Mouse (Mus musculus) regulatory T cell (primary cell): Measurements from ENCODE around the gene Ggt1.
"Not testable (repeated sequence)": the region's sequence is repeated elsewhere in the genome, so short reads cannot be mapped to it uniquely, and the experiment has no call there.

Source experiments
- in situ Hi-C: fragments of 300-600 bp; cut with MboI, MseI; formaldehyde crosslinking; loops from one replicate; pipeline ENCODE4 v1.15.1; 2025; ENCODE audit warnings: high pct_unique_total_duplicates

The Ggt1 gene

GRCm38 (mm10) chr10:75549886-75550285 lies 11.5 kb upstream of the Ggt1 start:
- in situ Hi-C loops = no loop called here

GRCm38 (mm10) chr10:75551175-75551574 lies 10.2 kb upstream of the Ggt1 start:
- in situ Hi-C loops = no loop called here

- in situ Hi-C loops = no loop called here
Measured at GRCm38 (mm10) chr10:75552106-75552505, 9.3 kb upstream of the Ggt1 start.

GRCm38 (mm10) chr10:75552701-75553450 lies 8.5 kb upstream of the Ggt1 start:
- in situ Hi-C loops = no loop called here

GRCm38 (mm10) chr10:75554090-75554489 lies 7.3 kb upstream of the Ggt1 start:
- in situ Hi-C loops = no loop called here

GRCm38 (mm10) chr10:75555557-75555956 lies 5.8 kb upstream of the Ggt1 start:
- in situ Hi-C loops = no loop called here

GRCm38 (mm10) chr10:75556026-75556425 lies 5.4 kb upstream of the Ggt1 start:
- in situ Hi-C loops = no loop called here

GRCm38 (mm10) chr10:75558515-75558914 lies 2.9 kb upstream of the Ggt1 start:
- in situ Hi-C loops = no loop called here

GRCm38 (mm10) chr10:75559041-75559675 lies 2.2 kb upstream of the Ggt1 start:
- in situ Hi-C loops = no loop called here

GRCm38 (mm10) chr10:75559676-75560548 lies 1.5 kb upstream of the Ggt1 start, which contains the start of gene Lrrc75b:
Lrrc75b (minus strand) TSS chr10:75560330.
- in situ Hi-C loops = no loop called here

GRCm38 (mm10) chr10:75560549-75560899 lies 880 bp upstream of the Ggt1 start:
- in situ Hi-C loops = no loop called here

- in situ Hi-C loops = no loop called here
Measured at GRCm38 (mm10) chr10:75562596-75562995, 1.2 kb downstream of the Ggt1 start.

GRCm38 (mm10) chr10:75564687-75565265 lies 3.4 kb downstream of the Ggt1 start:
- in situ Hi-C loops = no loop called here

GRCm38 (mm10) chr10:75565436-75565835 lies 4.0 kb downstream of the Ggt1 start:
- in situ Hi-C loops = no loop called here

GRCm38 (mm10) chr10:75565906-75566305 lies 4.5 kb downstream of the Ggt1 start:
- in situ Hi-C loops = no loop called here

GRCm38 (mm10) chr10:75566321-75566720 lies 4.9 kb downstream of the Ggt1 start:
- in situ Hi-C loops = no loop called here

GRCm38 (mm10) chr10:75566765-75567164 lies 5.4 kb downstream of the Ggt1 start:
- in situ Hi-C loops = not testable (repeated sequence)

- in situ Hi-C loops = no loop called here
Measured at GRCm38 (mm10) chr10:75568029-75568428, 6.6 kb downstream of the Ggt1 start.

GRCm38 (mm10) chr10:75568441-75568840 lies 7.0 kb downstream of the Ggt1 start:
- in situ Hi-C loops = no loop called here

GRCm38 (mm10) chr10:75568851-75569250 lies 7.4 kb downstream of the Ggt1 start:
- in situ Hi-C loops = no loop called here

- in situ Hi-C loops = no loop called here
Measured at GRCm38 (mm10) chr10:75570981-75571657, 9.7 kb downstream of the Ggt1 start.
